Mouse (Mus musculus) lung, postnatal 0 days (tissue): ENCODE results near the gene Selenoo. TPM values are rescaled to one million over a fixed set of nuclear protein-coding genes. Genes with fewer than 3 reads are reported as not detected.
A peak's percentile ranks its signal among the peaks of the same experiment; 100 is the strongest.

Experiments
- ATAC-seq: fragments of 200-750 bp; cut with Nextera tagmentation; 2 replicates; pipeline ENCODE4 v1.8.0; 2017; ENCODE audit warnings: moderate library complexity
- DNase-seq: peaks from one replicate; pipeline ENCODE4 v3.0.0-alpha.2; 2016; ENCODE audit warnings: low spot score
- H3K27ac ChIP-seq: fragments of 300-500 bp; sonication (generic); 2 replicates; pipeline ENCODE4 v1.5.1; 2014; ENCODE audit warnings: antibody characterized with exemption, mild to moderate bottlenecking, low read length, mixed read lengths
- H3K27me3 ChIP-seq: fragments of 300-500 bp; sonication (generic); replicated peaks from 2 replicates; pipeline ENCODE4 v1.6.1; 2014; ENCODE audit warnings: low read length, mixed read lengths; ENCODE audit not compliant: insufficient read depth
- H3K36me3 ChIP-seq: fragments of 300-500 bp; sonication (generic); 2 replicates; pipeline ENCODE4 v1.6.1; 2014; ENCODE audit warnings: low read length, mixed read lengths; ENCODE audit not compliant: insufficient read depth
- H3K4me1 ChIP-seq: fragments of 300-500 bp; sonication (generic); 2 replicates; pipeline ENCODE4 v1.6.1; 2014; ENCODE audit warnings: antibody characterized with exemption, low read depth, low read length, mixed read lengths; ENCODE audit not compliant: insufficient read depth
- H3K4me2 ChIP-seq: fragments of 300-500 bp; sonication (generic); replicated peaks from 2 replicates; pipeline ENCODE4 v1.6.1; 2014; ENCODE audit warnings: low read depth, mild to moderate bottlenecking, low read length, moderate library complexity, mixed read lengths
- H3K4me3 ChIP-seq: fragments of 300-500 bp; sonication (generic); 2 replicates; pipeline ENCODE4 v1.5.1; 2014; ENCODE audit warnings: low read depth, low read length
- H3K9ac ChIP-seq: fragments of 300-500 bp; sonication (generic); replicated peaks from 2 replicates; pipeline ENCODE4 v1.6.1; 2014; ENCODE audit warnings: low read depth, mild to moderate bottlenecking
- H3K9me3 ChIP-seq: fragments of 300-500 bp; sonication (generic); 2 replicates; pipeline ENCODE4 v1.6.1; 2016; ENCODE audit warnings: low read length, mixed read lengths
- CTCF ChIP-seq: IDR thresholded peaks from 2 replicates; pipeline ENCODE4 v1.5.1; 2016; ENCODE audit warnings: antibody characterized with exemption, mild to moderate bottlenecking
- EP300 ChIP-seq: IDR thresholded peaks from 2 replicates; pipeline ENCODE4 v1.6.1; 2016; ENCODE audit warnings: antibody characterized with exemption, mild to moderate bottlenecking, control low read depth
- WGBS: fragments of 180-500 bp; shearing (Covaris S2); extraction: QIAGEN DNeasy Blood & Tissue Kit; methylation state at CpG from one replicate; pipeline ENCODE4 v1.1.7; 2014; 5-methylcytosine and 5-hydroxymethylcytosine counted together
- polyA plus RNA-seq: library from polyadenylated mRNA; unstranded; fragments of >200 nt; fragmentation: Nextera tagmentation; extraction: Ambion mirVana; gene quantifications from 2 replicates; pipeline ENCODE4 v1.2.1, GENCODE M21; 2015

Selenoo gene
- polyA plus RNA-seq, 1 experiment from 2014 or later = 16.0 TPM

DNA sequence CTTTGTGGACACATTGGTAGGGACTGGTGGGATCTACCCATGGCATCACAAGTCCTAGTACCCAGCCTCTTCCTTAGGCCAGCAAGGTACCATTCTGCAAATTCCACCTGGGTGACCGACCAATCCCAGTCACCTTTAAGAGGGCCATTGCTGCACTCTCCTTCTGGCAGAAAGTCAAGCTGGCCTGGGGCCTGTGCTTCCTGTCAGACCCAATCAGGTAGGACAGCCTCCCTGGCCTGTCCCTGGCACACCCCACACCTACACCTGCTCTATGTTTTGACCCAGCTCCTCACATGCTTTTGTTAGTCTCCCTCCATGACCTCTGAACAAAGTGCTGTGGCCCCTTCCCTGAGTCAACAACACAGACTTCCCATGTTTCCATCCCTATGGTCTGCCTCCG, 4.1 kb upstream of the Selenoo start:
- ATAC-seq = no peak
- Histone ChIP-seq H3K4me3 (no peak overlapping the region), H3K4me2 (no peak overlapping the region), H3K9me3 (no peaks in the 10 kb centered on the region), H3K27me3 (no peaks in the 10 kb centered on the region), H3K36me3 (peaks cover 34% of the 10 kb centered on the region; the same call in 1 of the 2 replicates), H3K9ac (no peak overlapping the region), H3K4me1 (0 out of 2 replicates have a peak, but pooled peaks cover 4% of the 10 kb centered on the region), H3K27ac (no peak overlapping the region)
- 87% methylated on average over 2 of the region's 2 CpGs for WGBS
- TF ChIP-seq CTCF (no peak), EP300 (no peak)
- no peak for DNase-seq

DNA sequence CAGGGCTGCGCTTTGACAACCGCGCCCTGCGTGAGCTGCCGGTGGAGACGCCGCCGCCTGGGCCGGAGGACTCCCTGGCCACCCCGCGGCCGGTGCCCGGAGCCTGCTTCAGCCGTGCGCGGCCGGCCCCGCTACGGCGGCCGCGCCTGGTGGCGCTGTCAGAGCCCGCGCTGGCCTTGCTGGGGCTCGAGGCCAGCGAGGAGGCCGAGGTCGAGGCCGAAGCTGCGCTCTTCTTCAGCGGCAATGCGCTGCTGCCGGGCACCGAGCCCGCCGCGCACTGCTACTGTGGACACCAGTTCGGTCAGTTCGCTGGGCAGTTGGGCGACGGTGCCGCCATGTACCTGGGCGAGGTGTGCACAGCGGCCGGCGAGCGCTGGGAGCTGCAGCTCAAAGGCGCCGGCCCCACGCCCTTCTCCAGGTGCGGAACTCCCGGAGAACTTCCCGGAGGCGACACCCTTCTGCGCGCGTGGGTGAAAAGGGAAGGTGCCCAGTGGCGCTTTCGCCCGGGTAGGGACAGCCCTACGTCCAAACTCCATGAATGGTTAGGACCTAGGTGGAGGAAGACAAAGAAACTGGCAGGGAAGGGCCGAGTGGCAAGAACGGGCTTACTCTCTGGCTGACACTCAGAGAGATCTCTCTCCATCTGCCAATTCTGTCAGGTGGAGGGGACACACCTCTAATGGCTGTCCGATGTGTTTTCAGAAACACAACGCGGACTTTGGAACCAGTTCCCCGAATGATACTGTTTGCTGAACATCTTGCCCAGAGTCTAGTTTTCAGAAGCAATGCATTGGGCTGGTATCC, 566 bp downstream of the Selenoo start:
- Histone ChIP-seq H3K27ac (peak overlapping the region; percentile 89), H3K4me3 (peak overlapping the region; percentile 79), H3K36me3 (peaks cover 33% of the 10 kb centered on the region), H3K4me1 (peaks cover 13% of the 10 kb centered on the region; the same call in 1 of the 2 replicates), H3K27me3 (no peaks in the 10 kb centered on the region), H3K9ac (peak overlapping the region; percentile 82), H3K9me3 (no peaks in the 10 kb centered on the region), H3K4me2 (peak overlapping the region; percentile 99)
- DNase-seq = peak; percentile 50
- TF ChIP-seq CTCF (no peak), EP300 (no peak)
- 2% methylated on average over 65 of the region's 68 CpGs for WGBS
- ATAC-seq = peak; percentile 81

DNA sequence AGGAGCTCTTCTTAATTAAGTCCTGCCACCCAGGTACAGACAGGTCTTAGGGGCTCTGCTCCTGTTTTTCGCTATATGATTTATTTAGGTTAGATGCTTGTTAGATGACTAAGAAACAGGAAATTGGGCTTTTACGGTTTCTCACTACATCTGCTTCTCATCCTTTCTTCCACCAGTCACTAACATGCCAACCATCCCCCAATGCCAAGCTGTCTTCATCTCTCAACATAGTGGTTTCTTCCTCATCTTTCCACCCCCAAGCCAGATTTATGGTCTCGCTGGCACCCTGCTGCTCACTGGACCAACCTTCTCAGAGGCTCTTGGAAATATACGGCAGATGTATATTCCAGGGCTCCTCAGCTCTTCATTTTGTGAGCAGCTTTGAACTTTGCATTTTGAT, 1.8 kb downstream of the Selenoo start:
- H3K4me3 ChIP-seq = no peak overlapping the region
- H3K4me2 ChIP-seq = no peak overlapping the region
- no peak overlapping the region for H3K9ac ChIP-seq
- H3K27me3 ChIP-seq = no peaks in the 10 kb centered on the region
- no peak overlapping the region for H3K27ac ChIP-seq
- no peak for DNase-seq
- H3K4me1 ChIP-seq = peaks cover 13% of the 10 kb centered on the region; the same call in 1 of the 2 replicates
- H3K36me3 ChIP-seq = peaks cover 33% of the 10 kb centered on the region
- ATAC-seq = no peak
- no peaks in the 10 kb centered on the region for H3K9me3 ChIP-seq
- no peak for TF ChIP-seq CTCF
- TF ChIP-seq EP300 = no peak
- 81% methylated on average over 4 of the region's 4 CpGs for WGBS

GRCm38 (mm10) chr15:89092181-89092580, 3.3 kb downstream of the Selenoo start:
- DNase-seq (no peak), ATAC-seq (no peak)
- no peak overlapping the region for H3K27ac ChIP-seq
- H3K4me1 ChIP-seq = peaks cover 13% of the 10 kb centered on the region; the same call in 1 of the 2 replicates
- peaks cover 39% of the 10 kb centered on the region for H3K36me3 ChIP-seq
- TF ChIP-seq EP300 (no peak), CTCF (no peak)
- no peak overlapping the region for H3K4me2 ChIP-seq
- no peaks in the 10 kb centered on the region for H3K9me3 ChIP-seq
- WGBS = 73% methylated on average over 5 of the region's 5 CpGs
- H3K4me3 ChIP-seq = no peak overlapping the region
- no peaks in the 10 kb centered on the region for H3K27me3 ChIP-seq
- no peak overlapping the region for H3K9ac ChIP-seq

DNA sequence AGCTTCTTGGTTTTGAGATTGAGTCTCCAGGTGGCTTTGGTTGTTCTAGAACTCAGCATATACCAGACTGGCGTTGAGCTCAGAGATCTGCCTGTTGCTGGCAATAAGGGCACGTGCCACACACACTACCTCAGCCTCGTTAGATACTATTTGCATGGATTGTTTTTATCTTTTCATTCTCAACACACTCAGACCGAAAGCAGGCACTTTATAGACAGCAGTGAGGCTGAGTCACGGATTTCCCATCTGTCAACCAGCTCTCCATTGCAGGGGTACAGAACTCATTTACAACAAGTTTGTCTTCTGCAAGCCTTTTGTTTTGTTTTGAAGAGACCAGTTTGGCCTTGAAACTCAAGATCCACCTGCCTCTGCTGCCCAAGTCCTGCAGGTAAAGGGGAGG, 8.6 kb downstream of the Selenoo start:
- no peak for ATAC-seq
- no peak for DNase-seq
- Histone ChIP-seq H3K4me1 (no peaks in the 10 kb centered on the region), H3K4me3 (no peak overlapping the region), H3K9me3 (no peaks in the 10 kb centered on the region), H3K9ac (no peak overlapping the region), H3K27me3 (no peaks in the 10 kb centered on the region), H3K27ac (no peak overlapping the region), H3K36me3 (peaks cover 78% of the 10 kb centered on the region), H3K4me2 (no peak overlapping the region)
- no peak for TF ChIP-seq EP300
- TF ChIP-seq CTCF = no peak
- WGBS = 89% methylated on average over 5 of the region's 5 CpGs

- no peak for TF ChIP-seq CTCF
- no peak for ATAC-seq
- H3K27ac ChIP-seq = no peak overlapping the region
- H3K4me1 ChIP-seq = no peaks in the 10 kb centered on the region
- H3K36me3 ChIP-seq = peaks cover 74% of the 10 kb centered on the region
- H3K9me3 ChIP-seq = no peaks in the 10 kb centered on the region
- H3K27me3 ChIP-seq = no peaks in the 10 kb centered on the region
- WGBS = 88% methylated on average over 7 of the region's 7 CpGs
- H3K4me2 ChIP-seq = no peak overlapping the region
- H3K4me3 ChIP-seq = no peak overlapping the region
- no peak overlapping the region for H3K9ac ChIP-seq
- DNase-seq = no peak
These were observed 9.7 kb downstream of the Selenoo start for GRCm38 (mm10) chr15:89098616-89099015.
